Mouse (Mus musculus): ENCODE measurements around the gene Irak1bp1. TPM values are rescaled to one million over a fixed set of nuclear protein-coding genes. Genes with fewer than 3 reads are reported as not detected.

Irak1bp1 gene
- total and polyA plus RNA-seq, 2 experiments from 2014 or later, result 27.0 to 40.5 TPM

- Histone ChIP-seq H3K9ac (replicated peaks; ENCODE audit: low read length) (no peak overlapping the region), H3K36me3 (ENCODE audit: insufficient read depth, low read length) (no peaks in the 10 kb centered on the region), H3K27ac (no peak overlapping the region), H3K4me1 (ENCODE audit: insufficient read depth, low read length) (no peaks in the 10 kb centered on the region), H3K27me3 (ENCODE audit: insufficient read depth, low read length) (no peaks in the 10 kb centered on the region), H3K4me2 (ENCODE audit: low read depth, low read length) (no peak overlapping the region), H3K9me3 (ENCODE audit: low read length) (no peaks in the 10 kb centered on the region), H3K4me3 (ENCODE audit: low read length) (no peak overlapping the region)
- DNase-seq (ENCODE audit: low spot score) (peak; percentile 69), ATAC-seq (peak; percentile 83)
- 46% methylated on average over 3 of the region's 3 CpGs for WGBS
- TF ChIP-seq CTCF (IDR thresholded peaks at IDR 0.05; ENCODE audit: low read depth), result peak; percentile 79
Observed at GRCm38 (mm10) chr9:82814536-82814935, 14.8 kb upstream of the Irak1bp1 start.

- H3K9ac ChIP-seq (replicated peaks; ENCODE audit: low read length), result no peak overlapping the region
- H3K4me3 ChIP-seq (ENCODE audit: low read length), result no peak overlapping the region
- no peak overlapping the region for H3K27ac ChIP-seq
- DNase-seq (ENCODE audit: low spot score) (no peak), ATAC-seq (no peak)
- no peak for TF ChIP-seq CTCF (IDR thresholded peaks at IDR 0.05; ENCODE audit: low read depth)
- no peak overlapping the region for H3K4me2 ChIP-seq (ENCODE audit: low read depth, low read length)
- no peaks in the 10 kb centered on the region for H3K36me3 ChIP-seq (ENCODE audit: insufficient read depth, low read length)
- H3K9me3 ChIP-seq (ENCODE audit: low read length), result no peaks in the 10 kb centered on the region
- no peaks in the 10 kb centered on the region for H3K4me1 ChIP-seq (ENCODE audit: insufficient read depth, low read length)
- no peaks in the 10 kb centered on the region for H3K27me3 ChIP-seq (ENCODE audit: insufficient read depth, low read length)
Observed at GRCm38 (mm10) chr9:82815257-82815785, 14.0 kb upstream of the Irak1bp1 start.

- Histone ChIP-seq H3K4me1 (ENCODE audit: insufficient read depth, low read length) (0 out of 2 replicates have a peak, but pooled peaks cover 5% of the 10 kb centered on the region), H3K4me3 (ENCODE audit: low read length) (no peak overlapping the region), H3K4me2 (ENCODE audit: low read depth, low read length) (no peak overlapping the region), H3K9ac (replicated peaks; ENCODE audit: low read length) (no peak overlapping the region), H3K27ac (no peak overlapping the region), H3K27me3 (ENCODE audit: insufficient read depth, low read length) (no peaks in the 10 kb centered on the region), H3K36me3 (ENCODE audit: insufficient read depth, low read length) (no peaks in the 10 kb centered on the region), H3K9me3 (ENCODE audit: low read length) (no peaks in the 10 kb centered on the region)
- DNase-seq (ENCODE audit: low spot score) (no peak), ATAC-seq (no peak)
- 98% methylated on average over 6 of the region's 6 CpGs for WGBS
- TF ChIP-seq CTCF (IDR thresholded peaks at IDR 0.05; ENCODE audit: low read depth), result no peak
Observed at GRCm38 (mm10) chr9:82826426-82826825, 2.9 kb upstream of the Irak1bp1 start.

- H3K9ac ChIP-seq (replicated peaks; ENCODE audit: low read length), result peak overlapping the region; percentile 87
- no peak for TF ChIP-seq CTCF (IDR thresholded peaks at IDR 0.05; ENCODE audit: low read depth)
- peak overlapping the region; percentile 94 for H3K27ac ChIP-seq
- ATAC-seq, result peak; percentile 95
- peak; percentile 97 for DNase-seq (ENCODE audit: low spot score)
- WGBS, result under 1% methylated on average over 65 of the region's 65 CpGs
- peak overlapping the region; percentile 87 for H3K4me3 ChIP-seq (ENCODE audit: low read length)
- H3K4me2 ChIP-seq (ENCODE audit: low read depth, low read length), result peak overlapping the region; percentile 71
- no peaks in the 10 kb centered on the region for H3K9me3 ChIP-seq (ENCODE audit: low read length)
- no peaks in the 10 kb centered on the region for H3K27me3 ChIP-seq (ENCODE audit: insufficient read depth, low read length)
- no peaks in the 10 kb centered on the region for H3K36me3 ChIP-seq (ENCODE audit: insufficient read depth, low read length)
- 0 out of 2 replicates have a peak, but pooled peaks cover 5% of the 10 kb centered on the region for H3K4me1 ChIP-seq (ENCODE audit: insufficient read depth, low read length)
Observed at GRCm38 (mm10) chr9:82829693-82830430, 522 bp downstream of the Irak1bp1 start.

- H3K4me3 ChIP-seq (ENCODE audit: low read length), result no peak overlapping the region
- DNase-seq (ENCODE audit: low spot score), result no peak
- no peaks in the 10 kb centered on the region for H3K36me3 ChIP-seq (ENCODE audit: insufficient read depth, low read length)
- no peak for ATAC-seq
- WGBS, result 64% methylated on average over 4 of the region's 4 CpGs
- H3K27ac ChIP-seq, result no peak overlapping the region
- H3K9ac ChIP-seq (replicated peaks; ENCODE audit: low read length), result no peak overlapping the region
- no peak for TF ChIP-seq CTCF (IDR thresholded peaks at IDR 0.05; ENCODE audit: low read depth)
- peak overlapping the region; percentile 17; the same call in 1 of the 2 replicates for H3K4me2 ChIP-seq (ENCODE audit: low read depth, low read length)
- H3K9me3 ChIP-seq (ENCODE audit: low read length), result no peaks in the 10 kb centered on the region
- 0 out of 2 replicates have a peak, but pooled peaks cover 5% of the 10 kb centered on the region for H3K4me1 ChIP-seq (ENCODE audit: insufficient read depth, low read length)
- H3K27me3 ChIP-seq (ENCODE audit: insufficient read depth, low read length), result no peaks in the 10 kb centered on the region
Observed at GRCm38 (mm10) chr9:82831891-82832290, 2.6 kb downstream of the Irak1bp1 start.

- Histone ChIP-seq H3K4me2 (ENCODE audit: low read depth, low read length) (no peak overlapping the region), H3K27me3 (ENCODE audit: insufficient read depth, low read length) (no peaks in the 10 kb centered on the region), H3K9ac (replicated peaks; ENCODE audit: low read length) (no peak overlapping the region), H3K9me3 (ENCODE audit: low read length) (no peaks in the 10 kb centered on the region), H3K36me3 (ENCODE audit: insufficient read depth, low read length) (peaks cover 5% of the 10 kb centered on the region; the same call in 1 of the 2 replicates), H3K27ac (no peak overlapping the region), H3K4me1 (ENCODE audit: insufficient read depth, low read length) (0 out of 2 replicates have a peak, but pooled peaks cover 3% of the 10 kb centered on the region), H3K4me3 (ENCODE audit: low read length) (no peak overlapping the region)
- 64% methylated on average over 6 of the region's 6 CpGs for WGBS
- no peak for ATAC-seq
- no peak for DNase-seq (ENCODE audit: low spot score)
- no peak for TF ChIP-seq CTCF (IDR thresholded peaks at IDR 0.05; ENCODE audit: low read depth)
Observed at GRCm38 (mm10) chr9:82835921-82836320, 6.6 kb downstream of the Irak1bp1 start.

- no peak for TF ChIP-seq CTCF (IDR thresholded peaks at IDR 0.05; ENCODE audit: low read depth)
- Histone ChIP-seq H3K27ac (no peak overlapping the region), H3K27me3 (ENCODE audit: insufficient read depth, low read length) (no peaks in the 10 kb centered on the region), H3K4me3 (ENCODE audit: low read length) (no peak overlapping the region), H3K9me3 (ENCODE audit: low read length) (no peaks in the 10 kb centered on the region), H3K36me3 (ENCODE audit: insufficient read depth, low read length) (peaks cover 10% of the 10 kb centered on the region; the same call in 1 of the 2 replicates), H3K4me1 (ENCODE audit: insufficient read depth, low read length) (no peaks in the 10 kb centered on the region), H3K9ac (replicated peaks; ENCODE audit: low read length) (no peak overlapping the region), H3K4me2 (ENCODE audit: low read depth, low read length) (no peak overlapping the region)
- DNase-seq (ENCODE audit: low spot score), result no peak
- WGBS, result 94% methylated on average over 4 of the region's 4 CpGs
- ATAC-seq, result no peak
Observed at GRCm38 (mm10) chr9:82842671-82843070, 13.3 kb downstream of the Irak1bp1 start.

Data from hindbrain, postnatal 0 days (tissue).